Mouse (Mus musculus) neural tube, embryonic 13.5 days (tissue): Measurements from ENCODE around the gene Lhx6. TPM values are rescaled to one million over a fixed set of nuclear protein-coding genes. Genes with fewer than 3 reads are reported as not detected.

ENCODE experiments used
- polyA plus RNA-seq: library from polyadenylated mRNA; unstranded; fragments of >200 nt; fragmentation: Nextera tagmentation; extraction: Ambion mirVana; gene quantifications from 2 replicates; pipeline ENCODE4 v1.2.1, GENCODE M21; 2015

Gene Lhx6
- polyA plus RNA-seq, 1 experiment from 2014 or later, result 0.87 TPM

Other genes with a start within 250 kb of the Lhx6 start
- gene Ttll11, start 125.5 kb downstream of the Lhx6 start, polyA plus RNA-seq, result 5.1 and 5.2 TPM in 2 replicates
- gene Ndufa8, start 56.0 kb downstream of the Lhx6 start, polyA plus RNA-seq, result 279 and 287 TPM in 2 replicates
- 1.2 TPM in 1 of 2 replicates, not detected in the other for gene Morn5, start 56.0 kb downstream of the Lhx6 start, polyA plus RNA-seq
- gene Mrrf, start 31.0 kb upstream of the Lhx6 start, polyA plus RNA-seq, result 30.7 and 33.7 TPM in 2 replicates
- 140 and 142 TPM in 2 replicates for gene Rbm18, start 31.4 kb upstream of the Lhx6 start, polyA plus RNA-seq
- 5.8 and 6.8 TPM in 2 replicates for gene Ptgs1, start 125.0 kb upstream of the Lhx6 start, polyA plus RNA-seq